Mouse (Mus musculus): ENCODE measurements around the gene Gm49361. TPM values are rescaled to one million over a fixed set of nuclear protein-coding genes. Genes with fewer than 3 reads are reported as not detected.
A peak's percentile ranks its signal among the peaks of the same experiment; 100 is the strongest.

Gm49361 gene
- polyA plus RNA-seq, 1 experiment from 2014 or later: not detected

GRCm38 (mm10) chr14:57611034-57611433 is 134.9 kb downstream of the Gm49361 start:
- no peak for ATAC-seq
- 0 out of 2 replicates have a peak overlapping the region, but pooled peaks have one; percentile 40 for H3K27ac ChIP-seq
- no peaks in the 10 kb centered on the region for H3K9me3 ChIP-seq (replicated peaks)
- H3K4me1 ChIP-seq: peaks cover 46% of the 10 kb centered on the region
- H3K4me3 ChIP-seq: no peak overlapping the region
- WGBS: 51% methylated on average over 2 of the region's 2 CpGs
- no peaks in the 10 kb centered on the region for H3K27me3 ChIP-seq
- no peak overlapping the region for H3K4me2 ChIP-seq
- H3K36me3 ChIP-seq (ENCODE audit: poor library complexity, severe bottlenecking): no peaks in the 10 kb centered on the region
- H3K9ac ChIP-seq: no peak overlapping the region

- H3K27ac ChIP-seq: peak overlapping the region; percentile 54
- H3K36me3 ChIP-seq (ENCODE audit: poor library complexity, severe bottlenecking): no peaks in the 10 kb centered on the region
- 64% methylated on average over 4 of the region's 4 CpGs for WGBS
- no peak overlapping the region for H3K9ac ChIP-seq
- no peak overlapping the region for H3K4me2 ChIP-seq
- H3K9me3 ChIP-seq (replicated peaks): no peaks in the 10 kb centered on the region
- H3K4me1 ChIP-seq: peaks cover 37% of the 10 kb centered on the region
- no peak overlapping the region for H3K4me3 ChIP-seq
- no peaks in the 10 kb centered on the region for H3K27me3 ChIP-seq
- no peak; the same call in 1 of the 2 replicates for ATAC-seq
Observed at GRCm38 (mm10) chr14:57609816-57610329, 136.0 kb downstream of the Gm49361 start.

- 9% methylated on average over 1 of the region's 1 CpGs for WGBS
- peaks cover 37% of the 10 kb centered on the region for H3K4me1 ChIP-seq
- no peaks in the 10 kb centered on the region for H3K27me3 ChIP-seq
- H3K4me3 ChIP-seq: no peak overlapping the region
- H3K9me3 ChIP-seq (replicated peaks): no peaks in the 10 kb centered on the region
- H3K4me2 ChIP-seq: no peak overlapping the region
- peaks cover 19% of the 10 kb centered on the region for H3K36me3 ChIP-seq (ENCODE audit: poor library complexity, severe bottlenecking)
- H3K9ac ChIP-seq: 0 out of 2 replicates have a peak overlapping the region, but pooled peaks have one; percentile 1
- peak overlapping the region; percentile 63; the same call in 1 of the 2 replicates for H3K27ac ChIP-seq
- ATAC-seq: peak; percentile 94
Observed at GRCm38 (mm10) chr14:57607500-57607899, 138.4 kb downstream of the Gm49361 start.

GRCm38 (mm10) chr14:57606663-57607365 is 139.1 kb downstream of the Gm49361 start:
- H3K4me1 ChIP-seq: peaks cover 37% of the 10 kb centered on the region
- H3K27me3 ChIP-seq: no peaks in the 10 kb centered on the region
- peaks cover 25% of the 10 kb centered on the region for H3K36me3 ChIP-seq (ENCODE audit: poor library complexity, severe bottlenecking)
- no peak for ATAC-seq
- H3K27ac ChIP-seq: peak overlapping the region; percentile 48; the same call in 1 of the 2 replicates
- H3K4me2 ChIP-seq: no peak overlapping the region
- 64% methylated on average over 8 of the region's 8 CpGs for WGBS
- no peaks in the 10 kb centered on the region for H3K9me3 ChIP-seq (replicated peaks)
- no peak overlapping the region for H3K4me3 ChIP-seq
- H3K9ac ChIP-seq: no peak overlapping the region

GRCm38 (mm10) chr14:57593279-57593678 is 152.6 kb downstream of the Gm49361 start:
- Histone ChIP-seq H3K36me3 (ENCODE audit: poor library complexity, severe bottlenecking) (peaks cover 71% of the 10 kb centered on the region), H3K9me3 (replicated peaks) (no peaks in the 10 kb centered on the region), H3K27me3 (no peaks in the 10 kb centered on the region), H3K4me2 (no peak overlapping the region), H3K4me1 (no peaks in the 10 kb centered on the region), H3K4me3 (no peak overlapping the region), H3K27ac (no peak overlapping the region), H3K9ac (no peak overlapping the region)
- WGBS: 95% methylated on average over 5 of the region's 5 CpGs
- ATAC-seq: no peak

Other genes starting within 250 kb of the Gm49361 start
- gene Il17d, start 221.3 kb downstream of the Gm49361 start, polyA plus RNA-seq (2015; fragmentation: Nextera tagmentation; extraction: Ambion mirVana): 1.7 and 2.7 TPM in 2 replicates
- 98.6 and 104 TPM in 2 replicates for gene Eef1akmt1, start 174.5 kb downstream of the Gm49361 start, polyA plus RNA-seq (2015; fragmentation: Nextera tagmentation; extraction: Ambion mirVana)
- gene Xpo4, start 80.7 kb downstream of the Gm49361 start, polyA plus RNA-seq (2015; fragmentation: Nextera tagmentation; extraction: Ambion mirVana): 19.3 and 21.8 TPM in 2 replicates
- 7.8 and 8.3 TPM in 2 replicates for gene Lats2, start 12.3 kb upstream of the Gm49361 start, polyA plus RNA-seq (2015; fragmentation: Nextera tagmentation; extraction: Ambion mirVana)
- gene Sap18, start 52.1 kb upstream of the Gm49361 start, polyA plus RNA-seq (2015; fragmentation: Nextera tagmentation; extraction: Ambion mirVana): 24.1 and 24.5 TPM in 2 replicates
- gene Ska3, start 80.1 kb upstream of the Gm49361 start, polyA plus RNA-seq (2015; fragmentation: Nextera tagmentation; extraction: Ambion mirVana): 34.8 and 37.6 TPM in 2 replicates
- 151 and 152 TPM in 2 replicates for gene Mrpl57, start 80.1 kb upstream of the Gm49361 start, polyA plus RNA-seq (2015; fragmentation: Nextera tagmentation; extraction: Ambion mirVana)
- gene Zdhhc20, start 144.2 kb upstream of the Gm49361 start, polyA plus RNA-seq (2015; fragmentation: Nextera tagmentation; extraction: Ambion mirVana): 54.2 and 55.1 TPM in 2 replicates

Measured in forebrain, embryonic 13.5 days (tissue).